Comparison of ENCODE assay signal across 10 mouse cellular contexts in genomic region chr12:73052036-73052650, GRCm38 (mm10). TPM values are rescaled to one million over a fixed set of nuclear protein-coding genes. Genes with fewer than 3 reads are reported as not detected.
DNase-seq lines count a peak whose midpoint lies in the region; ATAC-seq and TF ChIP-seq lines count a peak whose summit lies in the region.
"Had no signal": no experiment of that assay in that cellular context is flagged by ENCODE, and none has a peak within 500 bp of the region (broad histone marks: within the 10 kb centered on the region; RNA-seq: fewer than 3 reads in every experiment).

No protein-coding gene starts in this region.

- TF ChIP-seq CTCF in ES-Bruce4 (IDR thresholded peaks at IDR 0.05; ENCODE audit: low read depth, low read length) = no peak

- no peaks in the 10 kb centered on the region for H3K9me3 ChIP-seq in heart, embryonic 13.5 days
- no peaks in the 10 kb centered on the region for H3K9me3 ChIP-seq in ES-Bruce4 (replicated peaks; ENCODE audit: control insufficient read depth, insufficient read depth, low read length, poor library complexity, severe bottlenecking)
- H3K9me3 ChIP-seq in limb, embryonic 12.5 days = no peaks in the 10 kb centered on the region
- H3K9me3 ChIP-seq: hindbrain, embryonic 15.5 days had no signal

- no peak for ATAC-seq in heart, embryonic 13.5 days (ENCODE audit: extremely low read depth, insufficient number of reproducible peaks, low FRiP score, low TSS enrichment)
- peak; percentile 58 for ATAC-seq in limb, embryonic 12.5 days (ENCODE audit: insufficient number of reproducible peaks, insufficient read depth, low FRiP score, low TSS enrichment, low read depth)

- H3K9ac ChIP-seq in heart, embryonic 13.5 days = no peak overlapping the region
- H3K9ac ChIP-seq in ES-Bruce4 (ENCODE audit: low read depth, poor library complexity, severe bottlenecking) = no peak overlapping the region
- no peak overlapping the region; the same call in 1 of the 2 replicates for H3K9ac ChIP-seq in limb, embryonic 12.5 days (replicated peaks)
- H3K9ac ChIP-seq: hindbrain, embryonic 15.5 days had no signal

- peak overlapping the region; percentile 79 for H3K4me2 ChIP-seq in heart, embryonic 13.5 days
- H3K4me2 ChIP-seq in limb, embryonic 12.5 days = peak overlapping the region; percentile 71
- H3K4me2 ChIP-seq: hindbrain, embryonic 15.5 days had no signal

- DNase-seq in heart, postnatal 4 days = no peak
- DNase-seq in embryo, embryonic 11 days = peak; percentile 88
- DNase-seq in liver = no peak
- no peak for DNase-seq in cerebellum, postnatal 36 days
- DNase-seq in left cerebral cortex, adult 18-20 months (ENCODE audit: low spot score in 2 of 2) = no peak
- DNase-seq: adrenal gland, adult 8-10 months had no signal

- WGBS in heart, embryonic 13.5 days = 6% methylated on average over 19 of the region's 19 CpGs
- WGBS in limb, embryonic 12.5 days = under 1% methylated on average over 19 of the region's 19 CpGs

- peaks cover 94% of the 10 kb centered on the region for H3K27me3 ChIP-seq in heart, embryonic 13.5 days (replicated peaks)
- peaks cover 23% of the 10 kb centered on the region for H3K27me3 ChIP-seq in ES-Bruce4 (ENCODE audit: control insufficient read depth, insufficient read depth, low read length, poor library complexity, severe bottlenecking)
- H3K27me3 ChIP-seq in limb, embryonic 12.5 days = peaks cover 62% of the 10 kb centered on the region

- H3K4me1 ChIP-seq in heart, embryonic 13.5 days = peaks cover 19% of the 10 kb centered on the region
- H3K4me1 ChIP-seq in ES-Bruce4 (ENCODE audit: control insufficient read depth, insufficient read depth, low read length) = no peaks in the 10 kb centered on the region
- H3K4me1 ChIP-seq in limb, embryonic 12.5 days (replicated peaks) = peaks cover 58% of the 10 kb centered on the region

- peak overlapping the region; percentile 62 for H3K4me3 ChIP-seq in heart, embryonic 13.5 days
- H3K4me3 ChIP-seq in ES-Bruce4 (ENCODE audit: low read depth, low read length) = peak overlapping the region; percentile 82
- peak overlapping the region; percentile 50 for H3K4me3 ChIP-seq in limb, embryonic 12.5 days (replicated peaks)
- H3K4me3 ChIP-seq: hindbrain, embryonic 15.5 days had no signal

- no peak for TF ChIP-seq POLR2A in ES-Bruce4 (IDR thresholded peaks at IDR 0.05; ENCODE audit: insufficient read depth, low read length)

- no peak for TF ChIP-seq EP300 in ES-Bruce4 (IDR thresholded peaks at IDR 0.05; ENCODE audit: insufficient read depth, low read depth, low read length)

- no peaks in the 10 kb centered on the region for H3K36me3 ChIP-seq in heart, embryonic 13.5 days
- H3K36me3 ChIP-seq in ES-Bruce4 (ENCODE audit: control insufficient read depth, insufficient read depth, low read length, poor library complexity, severe bottlenecking) = no peaks in the 10 kb centered on the region
- H3K36me3 ChIP-seq in limb, embryonic 12.5 days = no peaks in the 10 kb centered on the region
- H3K36me3 ChIP-seq: hindbrain, embryonic 15.5 days had no signal

- H3K27ac ChIP-seq in heart, embryonic 13.5 days (replicated peaks) = no peak overlapping the region
- no peak overlapping the region for H3K27ac ChIP-seq in ES-Bruce4 (ENCODE audit: insufficient read depth, low read length)
- peak overlapping the region; percentile 84 for H3K27ac ChIP-seq in limb, embryonic 12.5 days
- H3K27ac ChIP-seq: hindbrain, embryonic 15.5 days had no signal

RNA-seq across cellular contexts. Expression of gene Six1, which starts 1.5 kb away (rescaled TPM):
- 0.34 and 0.79 TPM in 2 replicates for polyA plus RNA-seq in heart, embryonic 13.5 days (2015; fragmentation: Nextera tagmentation; extraction: Ambion mirVana)
- under 1 TPM; 0.19 to 0.54 TPM for total RNA-seq in heart, postnatal 4 days (2021)
- polyA plus RNA-seq in ES-Bruce4 (2011; ENCODE audit: insufficient read depth, insufficient read length, low read depth, missing spikeins) = 2.9 and 3.5 TPM in 2 replicates
- polyA plus RNA-seq in limb, embryonic 12.5 days (2016; fragmentation: Nextera tagmentation; extraction: Ambion mirVana) = 60.3 and 72.1 TPM in 2 replicates
- total RNA-seq in left cerebral cortex, adult 18-20 months (2021) = under 1 TPM; 0.40 to 0.42 TPM

Comparison
In these comparisons a context has a peak if more than half of its experiments do, and no peak if none do; other contexts are left out.
1. RNA of gene Six1, which starts 1.5 kb away (polyA plus RNA-seq): 60.3 to 72.1 TPM in limb, embryonic 12.5 days; 2.9 to 3.5 TPM in ES-Bruce4 and 0.34 to 0.79 TPM in heart, embryonic 13.5 days; every median in the first group is over 10 times any median in the second.
2. Peak in every context shown above with its lines, with median percentiles within 50 percentile points of each other: H3K4me3 ChIP-seq.